Mouse (Mus musculus): ENCODE measurements around the gene Meis1. TPM values are rescaled to one million over a fixed set of nuclear protein-coding genes. Genes with fewer than 3 reads are reported as not detected.

Meis1 gene
- polyA plus RNA-seq, 1 experiment = 34.6 TPM

DNA sequence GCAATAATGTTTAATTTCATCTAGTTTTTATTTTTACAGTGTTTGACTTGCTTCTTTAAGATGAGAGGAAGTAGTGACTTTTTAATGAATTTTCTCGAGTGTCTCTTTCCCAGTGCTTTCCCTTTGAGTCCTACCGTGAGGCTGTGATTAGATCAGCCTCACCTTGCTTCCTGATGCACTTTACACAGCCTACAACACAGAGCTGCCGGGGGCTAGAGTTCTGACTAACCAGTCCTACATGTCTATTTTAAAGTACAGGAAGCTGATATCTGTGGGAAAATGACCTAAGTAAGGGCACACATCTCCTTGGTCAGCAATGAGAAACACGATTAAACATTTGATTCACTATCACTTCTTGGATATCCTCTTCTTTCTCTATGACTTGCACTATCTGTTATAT lies 119.9 kb downstream of the Meis1 start:
- TF ChIP-seq CTCF (IDR thresholded peaks at IDR 0.05; ENCODE audit: borderline replicate concordance, insufficient read depth, low read length) (no peak), POLR2A (IDR thresholded peaks at IDR 0.05; ENCODE audit: low read depth, low read length) (no peak)
- Histone ChIP-seq H3K4me3 (ENCODE audit: insufficient read depth, low read length) (no peak overlapping the region), H3K27ac (ENCODE audit: insufficient read depth, low read length) (peak overlapping the region; percentile 29; the same call in 1 of the 2 replicates), H3K4me1 (ENCODE audit: control insufficient read depth, insufficient read depth, low read length) (peaks cover 8% of the 10 kb centered on the region)

DNA sequence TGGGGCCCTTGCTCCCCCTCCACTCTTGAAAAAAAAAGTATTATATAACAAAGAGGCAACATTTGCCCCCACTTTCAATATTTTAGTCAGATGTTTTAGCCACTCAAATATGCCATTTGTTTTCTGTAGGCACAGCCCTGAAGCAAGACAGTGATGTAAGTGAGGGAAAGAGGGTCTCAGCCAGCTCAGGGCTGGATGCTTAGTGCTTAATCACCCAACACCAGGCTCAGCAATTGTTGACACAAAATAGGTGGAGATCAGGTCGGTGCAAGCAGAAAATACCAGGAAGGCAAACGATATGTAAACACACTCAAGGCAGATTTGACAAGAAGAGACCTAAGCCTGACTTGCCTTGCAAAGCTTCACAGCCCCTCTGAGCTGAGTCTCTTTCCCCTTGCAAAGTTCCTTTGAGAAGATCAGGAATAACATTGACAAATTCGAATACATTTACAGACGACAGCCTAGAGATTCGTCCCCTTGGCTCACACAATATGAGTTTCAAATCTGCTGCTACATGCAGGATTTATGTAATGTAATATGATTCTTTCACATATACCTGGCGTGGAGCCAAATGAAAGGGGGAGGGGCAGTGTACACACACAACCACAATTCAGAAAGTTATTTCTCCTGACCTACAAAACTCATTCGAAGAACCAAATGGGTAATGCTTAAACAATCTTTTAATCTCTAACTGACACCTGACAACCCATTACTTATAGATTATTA lies 120.7 kb downstream of the Meis1 start:
- H3K27ac ChIP-seq (ENCODE audit: insufficient read depth, low read length) = peak overlapping the region; percentile 34; the same call in 1 of the 2 replicates
- peaks cover 8% of the 10 kb centered on the region for H3K4me1 ChIP-seq (ENCODE audit: control insufficient read depth, insufficient read depth, low read length)
- no peak overlapping the region for H3K4me3 ChIP-seq (ENCODE audit: insufficient read depth, low read length)
- TF ChIP-seq POLR2A (IDR thresholded peaks at IDR 0.05; ENCODE audit: low read depth, low read length) = no peak
- no peak for TF ChIP-seq CTCF (IDR thresholded peaks at IDR 0.05; ENCODE audit: borderline replicate concordance, insufficient read depth, low read length)

DNA sequence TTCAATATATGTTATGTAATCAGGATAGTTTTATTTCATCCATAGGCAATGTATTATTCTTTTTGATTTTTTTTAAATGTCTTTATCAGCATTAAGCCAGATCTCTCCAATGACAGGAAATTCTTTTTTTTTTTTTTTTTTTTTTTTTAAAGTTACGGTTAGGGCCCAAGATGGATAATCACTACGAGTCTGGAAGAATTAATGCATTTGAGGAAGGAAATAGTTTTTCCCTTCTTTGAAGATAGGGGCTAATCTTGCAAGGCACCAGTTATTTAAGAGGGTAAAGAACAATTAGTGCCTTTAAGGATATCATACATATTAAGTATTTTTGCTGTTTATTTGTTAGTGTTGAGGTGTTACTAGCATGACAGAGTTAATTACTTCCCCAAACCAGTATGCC lies 121.5 kb downstream of the Meis1 start:
- TF ChIP-seq CTCF (IDR thresholded peaks at IDR 0.05; ENCODE audit: borderline replicate concordance, insufficient read depth, low read length) (no peak), POLR2A (IDR thresholded peaks at IDR 0.05; ENCODE audit: low read depth, low read length) (no peak)
- Histone ChIP-seq H3K4me3 (ENCODE audit: insufficient read depth, low read length) (no peak overlapping the region), H3K27ac (ENCODE audit: insufficient read depth, low read length) (no peak overlapping the region), H3K4me1 (ENCODE audit: control insufficient read depth, insufficient read depth, low read length) (peaks cover 8% of the 10 kb centered on the region)

DNA sequence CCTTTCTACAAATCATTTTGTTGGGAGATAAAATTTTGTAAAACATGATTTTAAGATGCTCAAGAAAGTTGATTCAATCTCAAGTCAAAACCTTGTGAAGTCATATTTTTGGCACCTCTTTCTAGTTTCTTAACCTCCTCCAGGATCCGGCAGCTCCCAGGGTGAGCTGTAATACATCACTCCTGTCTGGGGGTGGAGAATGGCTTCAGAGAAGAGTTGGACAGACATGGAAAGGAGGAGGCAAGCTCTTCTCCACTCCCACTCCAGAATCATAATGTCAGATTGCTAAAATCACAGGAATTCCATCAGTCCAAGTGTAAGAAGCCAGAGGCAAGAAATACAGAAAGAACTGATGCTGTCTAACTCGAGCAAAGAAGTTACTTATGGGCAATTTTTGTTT lies 126.3 kb downstream of the Meis1 start:
- no peak overlapping the region; the same call in 1 of the 2 replicates for H3K27ac ChIP-seq (ENCODE audit: insufficient read depth, low read length)
- no peak overlapping the region for H3K4me3 ChIP-seq (ENCODE audit: insufficient read depth, low read length)
- TF ChIP-seq CTCF (IDR thresholded peaks at IDR 0.05; ENCODE audit: borderline replicate concordance, insufficient read depth, low read length) (no peak), POLR2A (IDR thresholded peaks at IDR 0.05; ENCODE audit: low read depth, low read length) (no peak)
- no peaks in the 10 kb centered on the region for H3K4me1 ChIP-seq (ENCODE audit: control insufficient read depth, insufficient read depth, low read length)

DNA sequence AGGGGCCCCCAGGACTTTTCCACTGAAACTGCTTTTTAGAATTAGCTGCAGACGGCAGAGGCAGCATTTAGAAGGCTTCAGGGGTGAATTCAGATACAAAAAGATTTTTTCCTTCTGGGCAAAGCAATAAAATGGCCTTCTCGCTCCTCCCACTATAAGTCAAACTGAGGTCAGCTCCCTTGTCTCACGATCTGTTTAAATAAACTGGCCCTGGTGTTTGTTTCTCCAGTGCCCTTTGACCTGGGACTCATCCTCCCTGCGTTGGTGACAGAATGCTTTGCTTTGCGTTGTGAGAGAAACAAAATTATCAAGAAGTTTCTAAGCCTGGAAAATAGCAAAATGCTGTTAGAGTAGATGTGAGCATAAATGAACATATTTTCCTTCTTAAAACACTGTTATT lies 129.6 kb downstream of the Meis1 start:
- Histone ChIP-seq H3K27ac (ENCODE audit: insufficient read depth, low read length) (no peak overlapping the region), H3K4me1 (ENCODE audit: control insufficient read depth, insufficient read depth, low read length) (no peaks in the 10 kb centered on the region), H3K4me3 (ENCODE audit: insufficient read depth, low read length) (no peak overlapping the region)
- no peak for TF ChIP-seq POLR2A (IDR thresholded peaks at IDR 0.05; ENCODE audit: low read depth, low read length)
- TF ChIP-seq CTCF (IDR thresholded peaks at IDR 0.05; ENCODE audit: borderline replicate concordance, insufficient read depth, low read length) = no peak

DNA sequence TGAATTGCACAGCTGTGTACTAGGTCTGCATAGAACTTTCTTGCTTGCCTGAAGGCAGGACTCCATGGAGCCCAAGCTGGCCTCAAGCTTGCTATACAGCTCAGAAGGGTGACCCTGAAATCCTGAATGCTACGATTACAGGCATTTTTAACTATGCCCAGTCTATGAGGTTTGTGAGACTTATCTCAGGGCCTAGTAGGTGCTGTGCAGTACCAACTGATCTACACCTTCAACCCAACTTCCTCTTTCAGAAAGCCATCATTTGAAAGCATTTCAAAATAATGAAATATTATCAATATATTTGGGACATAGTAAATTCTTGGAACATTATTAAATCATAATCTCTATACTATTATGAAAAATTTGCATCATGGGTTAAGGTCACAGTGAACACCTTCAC lies 130.1 kb downstream of the Meis1 start:
- H3K4me3 ChIP-seq (ENCODE audit: insufficient read depth, low read length) = no peak overlapping the region
- TF ChIP-seq POLR2A (IDR thresholded peaks at IDR 0.05; ENCODE audit: low read depth, low read length) (no peak), CTCF (IDR thresholded peaks at IDR 0.05; ENCODE audit: borderline replicate concordance, insufficient read depth, low read length) (no peak)
- H3K4me1 ChIP-seq (ENCODE audit: control insufficient read depth, insufficient read depth, low read length) = peaks cover 3% of the 10 kb centered on the region
- H3K27ac ChIP-seq (ENCODE audit: insufficient read depth, low read length) = no peak overlapping the region

DNA sequence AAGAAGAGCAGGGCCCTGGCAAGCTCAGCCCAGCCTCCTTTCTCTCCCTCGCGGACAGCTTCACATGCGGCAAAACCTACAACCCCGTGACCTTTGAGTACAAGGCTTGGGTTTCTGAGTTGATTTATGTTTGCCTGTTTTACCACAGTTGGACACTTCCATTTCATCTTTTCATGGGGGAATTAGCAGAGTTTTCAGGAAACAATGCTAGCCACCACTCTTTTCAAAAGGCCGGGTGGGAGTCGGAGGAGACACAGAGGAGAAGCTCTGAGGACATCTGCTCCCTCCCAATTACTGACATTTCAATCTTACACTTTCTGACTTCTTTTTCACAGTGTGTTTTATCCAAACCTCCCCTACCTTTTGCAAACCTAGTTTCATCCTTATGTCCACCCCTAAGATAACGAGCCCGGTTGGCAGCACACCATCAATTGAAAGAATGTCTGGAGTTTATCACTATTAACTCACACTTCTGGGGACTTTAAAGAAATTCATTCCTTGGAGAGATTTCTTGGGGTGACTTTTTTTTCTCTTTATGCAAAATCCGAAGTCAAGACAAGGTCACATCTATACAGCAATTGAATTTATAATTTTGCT lies 133.0 kb downstream of the Meis1 start:
- H3K4me1 ChIP-seq (ENCODE audit: control insufficient read depth, insufficient read depth, low read length) = peaks cover 4% of the 10 kb centered on the region
- no peak for TF ChIP-seq CTCF (IDR thresholded peaks at IDR 0.05; ENCODE audit: borderline replicate concordance, insufficient read depth, low read length)
- H3K27ac ChIP-seq (ENCODE audit: insufficient read depth, low read length) = peak overlapping the region; percentile 57
- no peak overlapping the region for H3K4me3 ChIP-seq (ENCODE audit: insufficient read depth, low read length)

DNA sequence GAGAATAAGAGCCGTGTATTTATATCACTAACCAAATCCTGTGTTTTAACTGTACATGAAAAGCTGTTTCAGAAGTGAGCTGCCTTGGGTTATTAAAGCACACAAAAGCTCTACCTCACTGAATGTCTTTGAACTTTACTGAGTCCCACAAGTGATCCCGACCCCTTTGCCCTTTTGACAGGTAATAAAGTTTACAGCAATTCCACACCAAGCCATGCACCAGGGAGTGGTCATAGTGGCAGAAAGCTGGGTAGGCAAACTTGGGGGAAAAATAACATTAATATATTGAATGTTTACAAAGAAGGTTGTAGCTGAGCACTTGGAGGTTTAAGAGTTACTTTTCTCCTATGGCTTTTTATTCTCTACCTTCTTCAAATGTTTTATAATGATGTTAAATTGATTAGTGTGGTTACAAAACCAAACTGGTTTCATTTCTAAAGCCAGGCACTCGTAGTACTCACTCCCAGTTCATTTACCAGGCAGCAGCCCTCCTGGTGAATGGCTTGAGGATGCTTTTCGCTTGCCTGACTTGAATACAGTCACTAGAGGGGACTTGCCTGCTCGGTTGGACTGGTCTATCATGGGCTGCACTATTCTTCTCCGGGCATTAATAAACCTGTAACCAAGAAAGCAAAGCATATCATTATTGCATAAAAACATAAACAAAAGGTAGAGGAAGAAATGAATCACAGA lies 133.6 kb downstream of the Meis1 start:
- TF ChIP-seq POLR2A (IDR thresholded peaks at IDR 0.05; ENCODE audit: low read depth, low read length) = no peak
- TF ChIP-seq CTCF (IDR thresholded peaks at IDR 0.05; ENCODE audit: borderline replicate concordance, insufficient read depth, low read length) = no peak
- Histone ChIP-seq H3K4me1 (ENCODE audit: control insufficient read depth, insufficient read depth, low read length) (peaks cover 4% of the 10 kb centered on the region), H3K27ac (ENCODE audit: insufficient read depth, low read length) (no peak overlapping the region), H3K4me3 (ENCODE audit: insufficient read depth, low read length) (no peak overlapping the region)

DNA sequence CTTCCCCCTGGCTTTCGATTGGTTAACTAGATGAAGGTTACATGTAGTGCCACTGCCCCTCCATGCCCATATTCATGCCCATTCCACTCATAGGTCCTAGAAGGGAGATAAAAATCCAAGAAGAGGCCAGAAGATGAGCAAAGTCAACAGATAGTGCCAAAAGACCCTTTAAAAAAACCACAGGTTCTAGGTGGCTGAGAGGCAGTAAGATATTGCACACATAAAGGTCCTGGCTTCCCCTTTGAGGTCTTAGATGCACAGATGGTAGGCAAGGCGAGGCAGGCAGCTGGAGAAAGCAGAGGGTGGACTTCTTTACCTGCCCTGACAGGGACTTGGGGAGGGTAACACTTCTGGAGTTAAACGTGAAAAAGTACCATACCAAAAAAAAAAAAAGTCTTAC lies 134.8 kb downstream of the Meis1 start:
- no peak overlapping the region for H3K4me3 ChIP-seq (ENCODE audit: insufficient read depth, low read length)
- H3K27ac ChIP-seq (ENCODE audit: insufficient read depth, low read length) = peak overlapping the region; percentile 47; the same call in 1 of the 2 replicates
- H3K4me1 ChIP-seq (ENCODE audit: control insufficient read depth, insufficient read depth, low read length) = peaks cover 7% of the 10 kb centered on the region
- TF ChIP-seq CTCF (IDR thresholded peaks at IDR 0.05; ENCODE audit: borderline replicate concordance, insufficient read depth, low read length) (no peak), POLR2A (IDR thresholded peaks at IDR 0.05; ENCODE audit: low read depth, low read length) (no peak)

DNA sequence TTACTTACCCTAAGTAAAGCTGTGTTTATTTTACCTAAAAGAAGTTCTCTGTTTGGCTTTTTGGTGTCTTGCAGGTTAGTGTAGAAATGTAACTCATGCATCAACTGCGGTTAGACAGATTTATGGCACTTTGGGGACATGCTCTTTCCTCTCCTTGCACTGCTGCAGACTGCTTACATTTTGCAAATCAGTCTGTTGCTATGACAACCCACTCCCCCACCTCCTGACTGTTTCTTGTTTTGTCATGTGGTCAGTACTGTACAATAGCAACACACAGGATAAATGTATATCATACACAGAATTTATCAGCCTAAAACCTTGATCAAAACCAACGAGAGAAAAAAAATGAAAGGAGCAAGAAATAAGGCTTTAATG lies 135.3 kb downstream of the Meis1 start:
- no peak for TF ChIP-seq CTCF (IDR thresholded peaks at IDR 0.05; ENCODE audit: borderline replicate concordance, insufficient read depth, low read length)
- no peak for TF ChIP-seq POLR2A (IDR thresholded peaks at IDR 0.05; ENCODE audit: low read depth, low read length)
- H3K4me1 ChIP-seq (ENCODE audit: control insufficient read depth, insufficient read depth, low read length) = peaks cover 7% of the 10 kb centered on the region
- no peak overlapping the region for H3K4me3 ChIP-seq (ENCODE audit: insufficient read depth, low read length)
- peak overlapping the region; percentile 47; the same call in 1 of the 2 replicates for H3K27ac ChIP-seq (ENCODE audit: insufficient read depth, low read length)

Measured in embryonic fibroblast, embryonic 13.5 days (primary cell).